Mouse (Mus musculus) retina, adult 2 months (tissue): Measurements from ENCODE around the gene Hddc3.

ENCODE experiments used
- DNase-seq: peaks from one replicate; pipeline ENCODE4 v3.0.0-alpha.2; 2012; ENCODE audit warnings: low read depth, low spot score

Hddc3 gene

GRCm38 (mm10) chr7:80398654-80399444 lies 55.9 kb downstream of the Hddc3 start:
- no peak for DNase-seq

GRCm38 (mm10) chr7:80400099-80400498 lies 57.2 kb downstream of the Hddc3 start:
- no peak for DNase-seq
